Mouse (Mus musculus) telencephalon, adult 2 months (tissue): ENCODE results near the gene Mrvi1.
A peak's percentile ranks its signal among the peaks of the same experiment; 100 is the strongest.

Experiments used
- DNase-seq: peaks from one replicate; pipeline ENCODE4 v3.0.0-alpha.2; 2011; ENCODE audit warnings: low read depth, low spot score

The Mrvi1 gene

GRCm38 (mm10) chr7:110982053-110982705, at the start of gene Mrvi1:
TSS of gene Mrvi1 (minus strand) at chr7:110982461.
- no peak for DNase-seq

- no peak for DNase-seq
These were observed 46.8 kb upstream of the Mrvi1 start for GRCm38 (mm10) chr7:111029046-111029553.

GRCm38 (mm10) chr7:111028281-111029045, 46.2 kb upstream of the Mrvi1 start, which contains the start of gene Ctr9:
TSS of gene Ctr9 (plus strand) at chr7:111028951.
- peak; percentile 70 for DNase-seq

- DNase-seq = no peak
These were observed 42.7 kb upstream of the Mrvi1 start for GRCm38 (mm10) chr7:111024912-111025311.

GRCm38 (mm10) chr7:111024068-111024594, 41.9 kb upstream of the Mrvi1 start:
- DNase-seq = peak; percentile 31

- no peak for DNase-seq
These were observed 38.6 kb upstream of the Mrvi1 start for GRCm38 (mm10) chr7:111020814-111021213.

GRCm38 (mm10) chr7:111016921-111017320, 34.7 kb upstream of the Mrvi1 start:
- peak; percentile 21 for DNase-seq

- no peak for DNase-seq
These were observed 33.5 kb upstream of the Mrvi1 start for GRCm38 (mm10) chr7:111015731-111016130.

GRCm38 (mm10) chr7:111014893-111015292, 32.6 kb upstream of the Mrvi1 start:
- peak; percentile 64 for DNase-seq

- DNase-seq = no peak
These were observed 31.9 kb upstream of the Mrvi1 start for GRCm38 (mm10) chr7:111014039-111014605.

- DNase-seq = no peak
These were observed 22.0 kb upstream of the Mrvi1 start for GRCm38 (mm10) chr7:111004136-111004840.

- no peak for DNase-seq
These were observed 16.9 kb upstream of the Mrvi1 start for GRCm38 (mm10) chr7:110998887-110999827.

- no peak for DNase-seq
These were observed 8.9 kb upstream of the Mrvi1 start for GRCm38 (mm10) chr7:110991221-110991494.

- no peak for DNase-seq
These were observed 8.3 kb upstream of the Mrvi1 start for GRCm38 (mm10) chr7:110990356-110991220.

- peak; percentile 23 for DNase-seq
These were observed 7.1 kb upstream of the Mrvi1 start for GRCm38 (mm10) chr7:110989286-110989879.

GRCm38 (mm10) chr7:110988081-110988480, 5.8 kb upstream of the Mrvi1 start:
- DNase-seq = peak; percentile 57

- DNase-seq = no peak
These were observed 3.5 kb upstream of the Mrvi1 start for GRCm38 (mm10) chr7:110985581-110986265.

- no peak for DNase-seq
These were observed 1.4 kb upstream of the Mrvi1 start for GRCm38 (mm10) chr7:110983621-110984020.

GRCm38 (mm10) chr7:110982764-110983163, 503 bp upstream of the Mrvi1 start:
- no peak for DNase-seq
